Comparison of ENCODE assay signal across 17 mouse cellular contexts in genomic region chr19:47022709-47023108, GRCm38 (mm10).
"Had no signal": no experiment of that assay in that cellular context is flagged by ENCODE, and none has a peak within 500 bp of the region (broad histone marks: within the 10 kb centered on the region; RNA-seq: fewer than 3 reads in every experiment).

No protein-coding gene starts in this region.

- H3K27me3 ChIP-seq: neural tube, embryonic 13.5 days; neural tube, embryonic 15.5 days had no signal

- H3K4me2 ChIP-seq: neural tube, embryonic 12.5 days; neural tube, embryonic 13.5 days; neural tube, embryonic 15.5 days; stomach, embryonic 15.5 days had no signal

- DNase-seq: retina, postnatal 1 day; right cerebral cortex, adult 18-20 months; right cerebral cortex, postnatal 14 days; right cerebral cortex, postnatal 25 days; right cerebral cortex, postnatal 4 days; spleen, adult 18-20 months; thymus, adult 18-20 months; thymus, adult 2 months; thymus, postnatal 14 days; thymus, postnatal 25 days; thymus, postnatal 36 days; thymus, postnatal 4 days had no signal

- H3K9me3 ChIP-seq: neural tube, embryonic 12.5 days; neural tube, embryonic 15.5 days; stomach, embryonic 15.5 days had no signal

- H3K9ac ChIP-seq: neural tube, embryonic 12.5 days; neural tube, embryonic 13.5 days; neural tube, embryonic 15.5 days; stomach, embryonic 15.5 days had no signal

- H3K4me3 ChIP-seq: neural tube, embryonic 12.5 days; neural tube, embryonic 13.5 days; neural tube, embryonic 15.5 days; stomach, embryonic 15.5 days had no signal

- H3K36me3 ChIP-seq: stomach, embryonic 15.5 days had no signal

- H3K27ac ChIP-seq: neural tube, embryonic 12.5 days; neural tube, embryonic 13.5 days; neural tube, embryonic 15.5 days; stomach, embryonic 15.5 days; stomach, postnatal 0 days had no signal

- H3K4me1 ChIP-seq: stomach, embryonic 15.5 days had no signal
